Mouse (Mus musculus) hindbrain, embryonic 13.5 days (tissue): ENCODE results near the gene Rnf148. TPM values are rescaled to one million over a fixed set of nuclear protein-coding genes. Genes with fewer than 3 reads are reported as not detected.

Experiments used
- ATAC-seq: fragments of 200-750 bp; cut with Nextera tagmentation; 2 replicates; pipeline ENCODE4 v1.8.0; 2017; ENCODE audit warnings: moderate TSS enrichment; ENCODE audit not compliant: low FRiP score
- H3K27ac ChIP-seq: fragments of 300-500 bp; sonication (generic); 2 replicates; pipeline ENCODE4 v1.5.1; 2015; ENCODE audit warnings: inconsistent platforms, mild to moderate bottlenecking, moderate library complexity
- H3K27me3 ChIP-seq: fragments of 300-500 bp; sonication (generic); 2 replicates; pipeline ENCODE4 v1.6.1; 2015; ENCODE audit warnings: mild to moderate bottlenecking, inconsistent platforms
- H3K36me3 ChIP-seq: fragments of 300-500 bp; sonication (generic); 2 replicates; pipeline ENCODE4 v1.6.1; 2015; ENCODE audit warnings: mild to moderate bottlenecking, inconsistent platforms
- H3K4me1 ChIP-seq: fragments of 300-500 bp; sonication (generic); replicated peaks from 2 replicates; pipeline ENCODE4 v1.6.1; 2015; ENCODE audit warnings: inconsistent platforms
- H3K4me2 ChIP-seq: fragments of 300-500 bp; sonication (generic); 2 replicates; pipeline ENCODE4 v1.6.1; 2015; ENCODE audit warnings: inconsistent platforms, mild to moderate bottlenecking, moderate library complexity
- H3K4me3 ChIP-seq: fragments of 300-500 bp; sonication (generic); 2 replicates; pipeline ENCODE4 v1.5.1; 2015; ENCODE audit warnings: mild to moderate bottlenecking, inconsistent platforms
- H3K9ac ChIP-seq: fragments of 300-500 bp; sonication (generic); 2 replicates; pipeline ENCODE4 v1.6.1; 2015; ENCODE audit warnings: mild to moderate bottlenecking, inconsistent platforms
- H3K9me3 ChIP-seq: fragments of 300-500 bp; sonication (generic); 2 replicates; pipeline ENCODE4 v1.6.1; 2016; ENCODE audit warnings: inconsistent platforms
- WGBS: fragments of 180-500 bp; shearing (Covaris S2); methylation state at CpG from one replicate; pipeline ENCODE4 v1.1.7; 2015; 5-methylcytosine and 5-hydroxymethylcytosine counted together
- polyA plus RNA-seq: library from polyadenylated mRNA; unstranded; fragments of >200 nt; fragmentation: Nextera tagmentation; extraction: Ambion mirVana; gene quantifications from 2 replicates; pipeline ENCODE4 v1.2.1, GENCODE M21; 2015

Rnf148 gene
- not detected in 2 replicates for polyA plus RNA-seq

GRCm38 (mm10) chr6:23655036-23655435, at the start of gene Rnf148:
Gene Rnf148 (minus strand): TSS chr6:23655136.
- Histone ChIP-seq H3K4me2 (no peak within 1 kb of the TSS), H3K27me3 (no peaks in the 10 kb centered on the region), H3K4me1 (no peaks in the 10 kb centered on the region), H3K9me3 (no peaks in the 10 kb centered on the region), H3K36me3 (no peaks in the 10 kb centered on the region), H3K27ac (no peak within 1 kb of the TSS), H3K4me3 (no peak within 1 kb of the TSS), H3K9ac (no peak within 1 kb of the TSS)
- ATAC-seq: no peak
- 83% methylated on average over 2 of the region's 2 CpGs for WGBS

GRCm38 (mm10) chr6:23700879-23701278, 45.9 kb upstream of the Rnf148 start:
- no peaks in the 10 kb centered on the region for H3K36me3 ChIP-seq
- no peak overlapping the region for H3K27ac ChIP-seq
- no peak overlapping the region for H3K9ac ChIP-seq
- 66% methylated on average over 3 of the region's 3 CpGs for WGBS
- H3K4me3 ChIP-seq: no peak overlapping the region
- H3K27me3 ChIP-seq: no peaks in the 10 kb centered on the region
- no peaks in the 10 kb centered on the region for H3K9me3 ChIP-seq
- no peaks in the 10 kb centered on the region for H3K4me1 ChIP-seq
- H3K4me2 ChIP-seq: no peak overlapping the region
- ATAC-seq: no peak

- no peak for ATAC-seq
- WGBS: 83% methylated on average over 1 of the region's 1 CpGs
- Histone ChIP-seq H3K4me3 (no peak overlapping the region), H3K27me3 (no peaks in the 10 kb centered on the region), H3K27ac (no peak overlapping the region), H3K9me3 (no peaks in the 10 kb centered on the region), H3K4me1 (no peaks in the 10 kb centered on the region), H3K4me2 (no peak overlapping the region), H3K9ac (no peak overlapping the region), H3K36me3 (no peaks in the 10 kb centered on the region)
Observed at GRCm38 (mm10) chr6:23678172-23678571, 23.2 kb upstream of the Rnf148 start.

- H3K4me3 ChIP-seq: no peak within 1 kb of the TSS
- no peak within 1 kb of the TSS for H3K27ac ChIP-seq
- no peak within 1 kb of the TSS for H3K4me2 ChIP-seq
- H3K9me3 ChIP-seq: no peaks in the 10 kb centered on the region
- H3K9ac ChIP-seq: no peak within 1 kb of the TSS
- no peak for ATAC-seq
- no peaks in the 10 kb centered on the region for H3K4me1 ChIP-seq
- H3K27me3 ChIP-seq: no peaks in the 10 kb centered on the region
- 97% methylated on average over 2 of the region's 2 CpGs for WGBS
- no peaks in the 10 kb centered on the region for H3K36me3 ChIP-seq
Observed at GRCm38 (mm10) chr6:23650205-23650604, 4.7 kb downstream of the Rnf148 start, which contains the start of gene Rnf133. Gene Rnf133 (minus strand): TSS chr6:23650305.

GRCm38 (mm10) chr6:23648732-23649131, 6.2 kb downstream of the Rnf148 start:
- Histone ChIP-seq H3K9ac (no peak overlapping the region), H3K9me3 (no peaks in the 10 kb centered on the region), H3K27ac (no peak overlapping the region), H3K4me1 (no peaks in the 10 kb centered on the region), H3K27me3 (no peaks in the 10 kb centered on the region), H3K4me3 (no peak overlapping the region), H3K36me3 (no peaks in the 10 kb centered on the region), H3K4me2 (no peak overlapping the region)
- 90% methylated on average over 8 of the region's 8 CpGs for WGBS
- no peak for ATAC-seq

- no peak for ATAC-seq
Observed at GRCm38 (mm10) chr6:23647627-23648247, 7.2 kb downstream of the Rnf148 start.

GRCm38 (mm10) chr6:23637081-23637480, 17.9 kb downstream of the Rnf148 start:
- Histone ChIP-seq H3K9ac (no peak overlapping the region), H3K27ac (no peak overlapping the region), H3K9me3 (no peaks in the 10 kb centered on the region), H3K36me3 (no peaks in the 10 kb centered on the region), H3K4me2 (no peak overlapping the region), H3K27me3 (no peaks in the 10 kb centered on the region), H3K4me1 (no peaks in the 10 kb centered on the region), H3K4me3 (no peak overlapping the region)
- no peak for ATAC-seq
- WGBS: 77% methylated on average over 3 of the region's 3 CpGs

More at GRCm38 (mm10) chr6:23647627-23648247, 7.2 kb downstream of the Rnf148 start:
- H3K27me3 ChIP-seq: no peaks in the 10 kb centered on the region
- H3K9ac ChIP-seq: no peak overlapping the region
- H3K36me3 ChIP-seq: no peaks in the 10 kb centered on the region
- 0 out of 2 replicates have a peak overlapping the region, but pooled peaks have one; percentile 5 for H3K27ac ChIP-seq
- WGBS: 71% methylated on average over 7 of the region's 7 CpGs
- H3K4me3 ChIP-seq: no peak overlapping the region
- H3K4me1 ChIP-seq: no peaks in the 10 kb centered on the region
- no peak overlapping the region for H3K4me2 ChIP-seq
- H3K9me3 ChIP-seq: no peaks in the 10 kb centered on the region

- H3K4me3 ChIP-seq: no peak overlapping the region
- no peak for ATAC-seq
- H3K9ac ChIP-seq: no peak overlapping the region
- WGBS: 95% methylated on average over 3 of the region's 3 CpGs
- H3K9me3 ChIP-seq: no peaks in the 10 kb centered on the region
- no peaks in the 10 kb centered on the region for H3K27me3 ChIP-seq
- no peak overlapping the region for H3K27ac ChIP-seq
- H3K4me2 ChIP-seq: no peak overlapping the region
- H3K4me1 ChIP-seq: peaks cover 3% of the 10 kb centered on the region
- H3K36me3 ChIP-seq: no peaks in the 10 kb centered on the region
Observed at GRCm38 (mm10) chr6:23635208-23635607, 19.7 kb downstream of the Rnf148 start.

GRCm38 (mm10) chr6:23634016-23634415, 20.9 kb downstream of the Rnf148 start:
- Histone ChIP-seq H3K27ac (no peak overlapping the region), H3K9me3 (no peaks in the 10 kb centered on the region), H3K4me1 (peaks cover 3% of the 10 kb centered on the region), H3K27me3 (no peaks in the 10 kb centered on the region), H3K4me2 (no peak overlapping the region), H3K36me3 (no peaks in the 10 kb centered on the region), H3K4me3 (no peak overlapping the region), H3K9ac (no peak overlapping the region)
- ATAC-seq: no peak
- 71% methylated on average over 9 of the region's 9 CpGs for WGBS

- no peaks in the 10 kb centered on the region for H3K36me3 ChIP-seq
- WGBS: 17% methylated on average over 4 of the region's 4 CpGs
- H3K9ac ChIP-seq: no peak overlapping the region
Observed at GRCm38 (mm10) chr6:23630465-23630864, 24.5 kb downstream of the Rnf148 start.

More at GRCm38 (mm10) chr6:23630465-23630864, 24.5 kb downstream of the Rnf148 start:
- H3K9me3 ChIP-seq: no peaks in the 10 kb centered on the region
- no peak for ATAC-seq
- H3K4me3 ChIP-seq: no peak overlapping the region
- H3K27ac ChIP-seq: no peak overlapping the region
- no peaks in the 10 kb centered on the region for H3K27me3 ChIP-seq
- H3K4me2 ChIP-seq: no peak overlapping the region
- peaks cover 3% of the 10 kb centered on the region for H3K4me1 ChIP-seq

Other genes starting within 250 kb of the Rnf148 start
- gene Rnf133, start 4.8 kb downstream of the Rnf148 start, polyA plus RNA-seq: not detected in 2 replicates
- 4.4 and 4.7 TPM in 2 replicates for gene Cadps2, start 184.3 kb upstream of the Rnf148 start, polyA plus RNA-seq